Mouse (Mus musculus): Measurements from ENCODE around the gene Hist1h2ak. TPM values are rescaled to one million over a fixed set of nuclear protein-coding genes. Genes with fewer than 3 reads are reported as not detected.
"Not testable (repeated sequence)": the region's sequence is repeated elsewhere in the genome, so short reads cannot be mapped to it uniquely, and the experiment has no call there.

The Hist1h2ak gene
- 10 to 100 TPM; 18.0 to 19.9 TPM for total RNA-seq (2021)
- long read RNA-seq, experiment 1 = 0 reads
- long read RNA-seq, experiment 2 = 0 reads

- DNase-seq = peak; percentile 46 to 62
Observed at GRCm38 (mm10) chr13:21753524-21754285, at the start of gene Hist1h2ak, which contains the start of gene Hist1h2bn. Hist1h2ak (minus strand) TSS chr13:21753827. Hist1h2bn (plus strand) TSS chr13:21754123.

- not testable (repeated sequence) for DNase-seq
Observed at GRCm38 (mm10) chr13:21803058-21803457, 49.4 kb upstream of the Hist1h2ak start.

- DNase-seq = not testable (repeated sequence)
Observed at GRCm38 (mm10) chr13:21797163-21797562, 43.5 kb upstream of the Hist1h2ak start.

- no peak for DNase-seq
Observed at GRCm38 (mm10) chr13:21795584-21795983, 42.0 kb upstream of the Hist1h2ak start.

GRCm38 (mm10) chr13:21790601-21791283, 37.1 kb upstream of the Hist1h2ak start:
- DNase-seq = peak in 1 of 2 experiments; percentile 12

- no peak for DNase-seq
Observed at GRCm38 (mm10) chr13:21789925-21790324, 36.3 kb upstream of the Hist1h2ak start.

- no peak for DNase-seq
Observed at GRCm38 (mm10) chr13:21787760-21788593, 34.4 kb upstream of the Hist1h2ak start.

- peak; percentile 82 for DNase-seq
Observed at GRCm38 (mm10) chr13:21786899-21787629, 33.4 kb upstream of the Hist1h2ak start, which contains the start of the genes Hist1h2an and Hist1h2bp. Hist1h2an (minus strand) TSS chr13:21787218. Hist1h2bp (plus strand) TSS chr13:21787461.

GRCm38 (mm10) chr13:21786189-21786898, 32.7 kb upstream of the Hist1h2ak start:
- no peak for DNase-seq

GRCm38 (mm10) chr13:21784311-21784710, 30.7 kb upstream of the Hist1h2ak start:
- DNase-seq = no peak

- DNase-seq = peak in 1 of 2 experiments; percentile 30
Observed at GRCm38 (mm10) chr13:21783734-21784161, 30.1 kb upstream of the Hist1h2ak start.

GRCm38 (mm10) chr13:21783255-21783617, 29.6 kb upstream of the Hist1h2ak start, which contains the start of gene Hist1h3i:
Hist1h3i (minus strand) TSS chr13:21783370.
- peak; percentile 42 to 58 for DNase-seq

GRCm38 (mm10) chr13:21782361-21783254, 29.0 kb upstream of the Hist1h2ak start:
- not testable (repeated sequence) for DNase-seq

GRCm38 (mm10) chr13:21781639-21782038, 28.0 kb upstream of the Hist1h2ak start:
- DNase-seq = no peak

GRCm38 (mm10) chr13:21781021-21781555, 27.5 kb upstream of the Hist1h2ak start:
- DNase-seq = no peak

- peak; percentile 78 to 83 for DNase-seq
Observed at GRCm38 (mm10) chr13:21779767-21780731, 26.4 kb upstream of the Hist1h2ak start, which contains the start of gene Hist1h1b. Hist1h1b (minus strand) TSS chr13:21780625.
